Mouse (Mus musculus) heart, adult 2 months (tissue): ENCODE measurements around the gene Rnf187.

ENCODE experiments used
- CTCF ChIP-seq: fragments of 200-600 bp; IDR thresholded peaks from 2 replicates; pipeline ENCODE4 v1.8.1; 2022; ENCODE audit warnings: antibody characterized with exemption, mild to moderate bottlenecking, moderate library complexity
- EP300 ChIP-seq: fragments of 200-500 bp; IDR thresholded peaks from 2 replicates; pipeline ENCODE4 v1.6.1; 2011; ENCODE audit warnings: low read depth, low read length, control low read depth; ENCODE audit not compliant: insufficient read depth

GRCm38 (mm10) chr11:58929641-58930040 lies 9.1 kb downstream of the Rnf187 start:
- TF ChIP-seq CTCF, result no peak
- no peak for TF ChIP-seq EP300
